Mouse (Mus musculus): ENCODE measurements around the gene Scamp2. TPM values are rescaled to one million over a fixed set of nuclear protein-coding genes. Genes with fewer than 3 reads are reported as not detected.
A peak's percentile ranks its signal among the peaks of the same experiment; 100 is the strongest.

Scamp2 gene
- total RNA-seq, 2 experiments from 2014 or later, result 24.6 to 24.8 TPM

DNA sequence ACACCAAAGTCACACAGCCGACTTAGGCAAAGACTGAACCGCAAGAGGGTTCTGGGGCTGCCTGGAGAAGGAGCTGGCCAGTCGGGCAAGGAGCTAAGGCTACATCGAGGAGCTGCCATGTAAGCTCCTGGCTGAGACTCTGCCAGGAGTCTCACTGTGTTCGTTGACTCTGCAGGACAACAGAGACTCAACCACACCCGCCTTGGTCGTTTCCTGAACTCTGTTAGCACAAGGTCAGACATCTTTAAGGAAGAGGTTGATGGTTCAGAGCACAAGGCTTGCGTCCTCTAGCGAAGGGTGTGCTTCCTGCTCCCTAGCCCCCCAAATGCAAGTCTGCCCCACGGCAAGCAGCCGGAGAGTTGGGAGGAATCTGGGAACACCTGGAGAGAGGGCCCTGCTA, 12.9 kb upstream of the Scamp2 start:
- DNase-seq (ENCODE audit: low spot score), result no peak
- intact Hi-C loops (cut with DNase I), result no loop called here

DNA sequence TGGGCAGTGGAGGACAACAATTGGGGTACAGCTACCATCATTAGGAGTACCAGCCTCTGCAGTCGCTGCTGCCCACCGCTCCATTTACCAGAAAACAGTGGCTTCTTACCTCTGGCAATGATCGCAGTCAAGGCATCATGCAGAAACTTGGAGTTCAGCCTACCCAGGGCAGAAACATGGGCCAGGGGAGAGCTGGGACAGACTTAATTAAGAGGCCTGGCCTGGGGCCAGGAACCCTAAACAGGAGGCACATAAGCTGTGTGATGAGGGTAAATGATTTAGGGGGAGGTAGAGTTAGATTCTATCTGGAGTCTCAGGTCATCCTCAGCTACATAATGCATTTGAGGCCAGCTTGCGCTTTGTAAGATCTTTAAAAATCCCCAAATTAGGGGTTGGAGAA, 11.6 kb upstream of the Scamp2 start:
- intact Hi-C loops (cut with DNase I), result no loop called here
- no peak for DNase-seq (ENCODE audit: low spot score)

DNA sequence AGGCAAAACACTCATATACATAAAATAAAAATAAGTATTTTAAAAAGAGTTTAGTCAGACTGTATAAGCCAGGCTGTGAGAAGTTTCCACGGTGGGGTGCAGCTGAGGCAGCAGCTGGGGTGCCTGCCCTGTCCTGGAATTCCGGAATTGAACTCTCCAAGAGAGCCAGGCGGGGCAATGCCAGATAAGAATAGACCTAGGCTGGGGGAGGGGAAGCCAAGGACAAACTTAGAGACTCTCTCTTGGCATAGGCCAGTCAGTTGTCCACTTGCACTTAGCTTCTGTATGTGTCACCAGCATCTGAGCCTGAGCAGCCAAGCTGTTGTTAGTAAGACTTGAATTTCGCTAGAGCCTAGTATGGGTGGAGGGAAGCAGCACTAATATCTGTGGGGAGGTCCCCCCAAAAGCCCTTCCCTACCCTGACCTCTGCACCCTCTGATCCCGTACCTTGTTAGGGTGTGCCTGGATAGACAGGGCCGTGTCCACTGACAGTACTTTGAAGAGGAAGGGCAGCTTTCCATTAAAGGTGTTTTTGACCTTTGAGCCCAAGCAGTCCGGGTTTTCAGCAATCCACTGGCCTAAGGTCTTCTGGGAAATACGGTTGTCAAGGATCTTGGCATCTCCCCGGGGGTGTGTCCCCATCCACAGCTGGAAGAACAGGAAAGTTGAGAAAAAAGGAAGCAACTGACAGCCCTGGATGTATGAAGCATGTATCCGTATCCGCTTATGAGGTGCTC, 10.4 kb upstream of the Scamp2 start:
- no peak for DNase-seq (ENCODE audit: low spot score)
- intact Hi-C loops (cut with DNase I), result no loop called here

DNA sequence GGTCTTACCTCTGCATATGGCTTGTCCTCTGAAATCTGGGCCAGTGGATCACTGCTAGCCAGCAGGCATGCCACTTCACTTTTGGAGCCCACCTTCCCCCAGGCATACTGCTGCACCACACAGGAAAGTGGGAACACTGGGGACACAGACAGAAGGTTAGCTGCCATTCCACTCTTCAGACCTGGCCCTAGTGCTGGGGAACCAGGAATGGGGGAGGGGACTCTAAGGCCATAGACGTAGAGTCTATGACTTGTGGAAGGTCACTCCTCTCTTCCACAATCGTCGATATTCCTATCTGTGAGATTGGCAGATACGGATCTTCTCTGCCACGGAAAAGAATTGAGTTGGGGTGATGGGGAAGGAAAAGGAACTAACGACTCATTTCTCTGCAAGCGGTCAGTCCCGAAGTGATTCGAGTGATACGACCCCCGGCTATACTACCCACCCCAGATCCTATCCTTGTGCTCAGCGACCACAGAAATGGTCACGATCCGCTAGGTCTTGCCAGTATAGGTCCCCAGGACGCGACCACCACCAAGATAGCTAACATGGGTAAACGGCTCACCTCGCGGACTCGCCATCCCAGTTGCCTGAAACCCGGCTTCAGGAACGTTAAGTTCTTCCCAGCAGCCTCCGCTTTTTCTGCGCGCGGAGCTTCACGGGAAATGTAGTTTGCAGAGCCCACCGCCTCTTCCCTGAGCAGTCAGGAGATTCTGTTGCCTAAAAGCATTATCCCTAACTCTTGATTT, 8.4 kb upstream of the Scamp2 start, which contains the start of gene Mpi:
Gene Mpi (minus strand): TSS at position 625 of the 749 bp plus-strand sequence.
- DNase-seq (ENCODE audit: low spot score), result peak; percentile 27
- intact Hi-C loops (cut with DNase I), result no loop called here

DNA sequence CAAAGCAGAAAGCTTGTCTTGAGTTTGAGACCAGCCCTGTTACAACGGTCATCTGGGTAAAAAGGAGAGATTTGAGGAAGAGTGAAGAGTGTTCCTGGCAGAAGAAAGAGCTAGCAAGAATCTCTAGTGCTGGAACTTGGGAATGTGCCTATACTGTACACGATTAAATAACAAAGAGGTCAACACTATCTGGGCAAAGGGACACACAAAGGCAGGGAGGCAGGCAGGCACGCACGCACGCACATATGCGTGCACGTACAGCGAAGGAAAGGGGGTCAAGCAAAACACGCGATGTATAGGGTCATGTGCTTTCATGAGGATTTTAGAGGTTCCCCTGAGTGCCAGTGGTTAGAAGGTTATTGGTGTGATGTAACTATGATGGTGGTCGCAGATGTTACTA, 7.6 kb upstream of the Scamp2 start:
- no peak for DNase-seq (ENCODE audit: low spot score)
- intact Hi-C loops (cut with DNase I), result no loop called here

DNA sequence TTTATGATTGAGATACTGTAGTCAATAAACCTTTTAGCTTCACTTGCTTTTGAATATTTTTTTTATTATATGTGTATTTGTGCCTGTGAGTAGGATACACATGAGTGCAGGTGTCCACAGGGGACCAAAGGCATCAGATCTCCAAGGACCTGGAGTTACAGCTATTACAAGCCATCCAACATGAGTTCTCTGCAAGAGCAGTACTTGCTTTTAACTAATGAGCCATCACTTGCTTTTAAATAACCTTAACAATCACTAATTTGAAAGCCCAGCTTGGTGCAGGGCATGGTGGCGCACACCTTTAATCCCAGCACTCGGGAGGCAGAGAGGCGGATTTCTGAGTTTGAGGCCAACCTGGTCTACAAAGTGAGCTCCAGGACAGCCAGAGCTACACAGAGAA, 6.0 kb upstream of the Scamp2 start:
- no peak for DNase-seq (ENCODE audit: low spot score)
- intact Hi-C loops (cut with DNase I), result no loop called here

DNA sequence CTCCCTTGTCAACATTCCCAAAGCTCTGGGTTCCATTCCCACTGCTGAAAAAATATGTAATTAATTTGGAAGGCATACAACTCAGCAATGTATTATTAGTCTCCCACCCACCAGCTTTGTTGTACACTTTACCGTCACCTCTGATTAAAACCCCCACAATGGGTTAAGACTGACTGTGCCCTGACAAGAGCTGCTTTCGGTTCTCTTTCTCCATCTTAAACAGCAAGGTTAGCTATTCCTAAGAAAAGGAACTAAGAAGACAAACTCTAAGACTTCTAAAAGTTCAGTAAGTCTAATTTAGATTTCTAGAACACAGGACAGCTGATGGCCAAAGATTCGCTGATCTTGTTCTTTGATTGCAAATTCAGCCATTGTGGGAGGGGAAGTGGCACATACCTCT, 3.5 kb upstream of the Scamp2 start:
- intact Hi-C loops (cut with DNase I), result no loop called here
- no peak for DNase-seq (ENCODE audit: low spot score)

DNA sequence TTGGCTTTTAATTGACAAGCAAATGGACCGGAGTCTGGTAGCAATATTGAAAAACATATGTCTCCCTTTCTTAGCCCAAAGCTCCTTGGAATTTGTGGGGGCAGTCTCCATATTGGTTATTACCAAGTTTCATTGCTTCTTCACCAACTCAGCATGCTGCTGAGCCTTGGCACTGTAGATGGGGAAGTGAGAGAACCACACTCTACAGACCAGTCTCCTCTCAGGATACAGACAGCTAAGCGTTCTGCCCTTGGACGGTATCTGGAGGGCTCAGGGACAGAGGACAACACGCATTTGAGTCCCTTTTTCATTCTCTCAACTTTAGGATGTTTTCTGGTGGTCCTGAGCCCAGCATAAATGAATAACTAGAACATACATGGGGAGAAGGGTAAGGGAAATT, 2.1 kb upstream of the Scamp2 start:
- no peak for DNase-seq (ENCODE audit: low spot score)
- intact Hi-C loops (cut with DNase I), result no loop called here

DNA sequence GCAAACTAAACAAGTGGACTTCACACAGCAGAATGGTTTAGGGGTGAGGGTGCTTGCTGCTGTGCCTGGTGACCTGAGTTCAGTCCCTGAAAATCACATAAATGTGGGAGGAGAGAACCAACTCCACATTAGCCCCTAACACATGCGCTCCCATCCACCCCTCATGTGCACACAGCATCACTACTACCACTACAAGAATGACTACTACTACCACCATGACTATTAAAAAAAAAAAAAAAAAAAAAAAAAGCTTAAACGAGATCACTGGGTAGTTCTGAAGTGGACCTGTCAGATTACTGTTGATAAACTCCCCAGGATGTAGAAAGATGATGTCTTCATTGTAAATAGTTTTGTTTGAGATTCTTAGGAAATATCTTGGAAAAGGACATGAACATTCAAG, 1.2 kb upstream of the Scamp2 start:
- DNase-seq (ENCODE audit: low spot score), result no peak
- intact Hi-C loops (cut with DNase I), result no loop called here

DNA sequence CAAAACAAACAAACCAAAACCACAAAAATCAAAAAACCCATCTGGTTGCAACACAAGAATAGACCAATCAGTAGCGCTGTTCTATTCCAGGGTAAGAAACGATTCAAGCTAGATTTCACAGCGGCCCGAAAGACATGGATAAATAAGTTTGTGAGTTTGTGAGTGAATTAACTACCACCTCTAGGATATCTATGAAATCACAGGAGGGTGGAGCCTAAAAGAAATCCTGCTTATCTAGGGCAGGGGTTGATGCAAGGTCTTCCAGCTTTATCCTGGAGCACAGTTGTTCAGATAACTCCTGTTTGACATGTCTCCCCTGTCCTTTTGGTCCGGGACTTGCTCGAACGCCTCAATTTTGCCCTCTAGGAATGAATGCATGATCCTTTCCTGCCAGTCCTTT, 480 bp upstream of the Scamp2 start:
- intact Hi-C loops (cut with DNase I), result no loop called here
- DNase-seq (ENCODE audit: low spot score), result no peak

DNA sequence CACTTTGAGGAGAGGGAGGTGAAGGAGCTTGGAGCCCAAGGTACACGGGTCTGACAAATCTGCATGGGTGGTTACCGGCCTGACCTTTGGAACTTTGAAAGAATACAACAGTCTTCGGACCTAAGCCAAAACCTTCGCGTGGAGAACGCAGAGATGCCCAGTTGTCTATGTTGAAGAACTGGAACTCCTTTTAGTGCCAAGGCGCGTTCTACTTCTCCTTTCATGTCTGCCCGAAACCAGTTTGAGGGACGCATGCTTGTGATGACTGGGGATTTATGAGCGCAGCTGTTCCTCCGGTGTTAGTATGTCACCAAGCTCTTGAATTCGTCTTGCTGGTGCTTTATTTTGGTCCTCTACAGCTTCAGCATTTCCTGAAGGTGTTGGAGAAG, 962 bp downstream of the Scamp2 start:
- DNase-seq (ENCODE audit: low spot score), result no peak
- intact Hi-C loops (cut with DNase I), result no loop called here

DNA sequence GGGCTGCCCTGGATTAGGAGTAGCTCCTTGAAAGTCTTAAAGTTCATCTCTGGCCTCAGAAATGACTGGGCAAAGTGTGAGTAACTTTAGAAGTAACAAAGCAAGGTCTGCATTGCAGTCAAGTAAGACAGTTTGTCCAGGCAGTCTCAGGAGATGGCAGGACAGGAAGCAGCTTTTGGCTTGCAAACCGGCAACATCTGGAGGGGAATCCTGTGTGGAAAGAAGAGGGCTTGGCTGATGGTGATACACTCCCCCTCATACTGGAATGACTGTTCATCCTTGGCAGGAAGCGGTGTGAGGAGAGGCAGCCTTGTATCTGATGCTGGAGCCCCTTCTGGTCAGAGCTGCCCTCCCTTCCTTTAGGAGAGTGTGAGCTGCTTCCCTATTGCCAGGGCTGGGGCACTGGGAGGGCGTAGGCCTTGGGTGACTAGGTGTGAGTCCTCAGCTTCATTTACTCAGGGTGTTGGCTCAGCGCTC, 2.2 kb downstream of the Scamp2 start:
- intact Hi-C loops (cut with DNase I), result no loop called here
- peak; percentile 42 for DNase-seq (ENCODE audit: low spot score)

DNA sequence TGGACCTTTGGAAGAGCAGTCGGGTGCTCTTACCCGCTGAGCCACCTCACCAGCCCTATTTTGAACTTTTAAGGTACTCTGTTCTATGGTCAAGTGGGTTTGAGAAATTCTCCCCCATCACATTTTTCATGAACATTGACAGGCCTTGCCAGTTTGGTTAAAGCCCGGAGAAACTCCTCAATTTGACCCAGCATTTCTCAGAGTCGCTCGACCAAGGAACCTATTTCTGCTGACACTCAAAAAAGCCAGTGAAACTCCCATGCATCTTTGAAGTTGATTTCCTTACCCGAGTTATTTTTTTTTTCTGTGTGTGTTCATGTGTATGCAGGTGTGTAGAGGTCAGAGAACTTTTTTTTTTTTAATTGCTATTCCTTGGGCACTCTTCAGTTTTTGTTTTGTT, 3.9 kb downstream of the Scamp2 start:
- no peak for DNase-seq (ENCODE audit: low spot score)
- intact Hi-C loops (cut with DNase I), result no loop called here

DNA sequence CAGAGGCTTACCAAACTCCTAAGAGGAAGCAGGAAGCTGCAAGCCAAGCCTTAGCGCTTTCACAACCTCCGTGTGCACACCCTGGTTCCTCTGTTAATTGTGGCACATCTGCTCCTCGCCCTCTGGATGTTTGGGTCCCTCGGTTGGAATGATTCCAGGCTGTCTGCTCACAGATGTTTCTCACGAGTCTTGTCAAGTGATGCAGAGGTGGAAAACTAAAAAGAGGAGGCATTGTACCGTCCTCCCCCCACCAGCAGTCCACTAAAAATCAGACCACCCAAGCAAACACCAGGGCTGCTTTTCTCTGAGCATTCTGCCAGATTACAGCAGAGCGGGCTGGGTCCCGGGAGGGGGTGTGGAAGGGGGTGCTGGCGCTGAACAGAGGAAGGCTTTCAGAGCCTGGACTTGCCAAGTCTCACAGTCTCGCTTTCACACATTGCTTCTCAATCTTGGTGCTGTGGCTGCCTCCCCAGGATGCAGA, 5.0 kb downstream of the Scamp2 start:
- peak; percentile 51 for DNase-seq (ENCODE audit: low spot score)
- intact Hi-C loops (cut with DNase I), result no loop called here

DNA sequence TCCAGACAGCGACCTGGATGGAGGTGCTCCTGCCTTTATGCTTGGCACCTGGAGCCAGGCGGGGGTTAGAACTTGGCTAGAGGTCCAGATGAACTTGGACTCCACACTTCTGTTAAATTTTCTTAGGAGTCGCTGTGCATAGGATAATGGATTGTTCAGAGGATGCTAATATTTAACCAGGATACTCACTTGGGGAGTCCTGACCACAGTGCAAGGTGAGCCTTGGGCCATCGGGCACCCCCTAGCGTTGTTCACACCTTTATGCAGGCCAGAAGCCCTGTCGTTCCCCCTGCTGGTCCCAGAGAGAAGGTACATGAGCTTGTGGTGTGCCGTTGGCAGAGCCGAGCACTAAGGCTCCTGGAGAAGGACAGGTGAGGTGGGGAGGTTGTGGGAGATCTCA, 6.1 kb downstream of the Scamp2 start:
- intact Hi-C loops (cut with DNase I), result no loop called here
- DNase-seq (ENCODE audit: low spot score), result no peak

DNA sequence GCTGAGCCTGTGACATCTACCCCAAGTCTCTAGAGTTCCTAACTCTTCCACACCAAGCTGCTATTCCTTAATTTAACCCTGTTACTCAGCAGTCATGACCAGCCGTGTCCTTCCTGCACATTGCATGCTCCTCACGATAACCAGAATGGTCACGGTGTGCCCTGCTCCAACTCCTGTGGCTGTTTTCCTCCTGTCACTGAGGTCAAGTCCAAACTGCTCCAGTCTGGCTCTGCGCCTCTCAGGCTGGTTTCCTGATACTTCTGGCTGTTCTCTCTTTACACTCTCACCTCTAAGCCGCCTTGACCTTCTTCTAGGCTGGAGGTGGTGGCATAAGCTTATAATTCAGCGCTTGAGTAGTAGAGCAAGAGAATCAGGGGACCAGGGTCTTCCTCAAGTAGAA, 7.8 kb downstream of the Scamp2 start:
- intact Hi-C loops (cut with DNase I), result no loop called here
- DNase-seq (ENCODE audit: low spot score), result no peak

DNA sequence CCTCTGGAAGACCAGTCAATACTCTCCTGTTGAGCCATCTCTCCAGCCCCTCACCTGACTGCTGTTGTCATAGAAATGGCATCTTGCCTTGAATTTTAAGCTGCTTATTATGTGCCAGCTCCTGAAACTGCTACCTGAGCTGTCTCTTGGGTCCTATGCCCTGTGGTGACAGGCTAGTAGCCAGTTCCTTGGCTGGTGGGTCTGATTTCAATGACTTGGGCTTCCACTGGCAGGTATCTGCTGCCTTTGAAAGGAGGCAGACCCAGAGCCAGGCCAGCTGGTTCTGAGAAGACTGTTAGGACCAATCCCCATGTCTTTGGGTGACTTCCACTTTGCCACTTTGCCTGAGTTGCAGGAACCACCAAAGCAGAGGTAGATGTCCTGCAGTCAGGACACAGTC, 13.7 kb downstream of the Scamp2 start:
- DNase-seq (ENCODE audit: low spot score), result no peak
- intact Hi-C loops (cut with DNase I), result no loop called here

DNA sequence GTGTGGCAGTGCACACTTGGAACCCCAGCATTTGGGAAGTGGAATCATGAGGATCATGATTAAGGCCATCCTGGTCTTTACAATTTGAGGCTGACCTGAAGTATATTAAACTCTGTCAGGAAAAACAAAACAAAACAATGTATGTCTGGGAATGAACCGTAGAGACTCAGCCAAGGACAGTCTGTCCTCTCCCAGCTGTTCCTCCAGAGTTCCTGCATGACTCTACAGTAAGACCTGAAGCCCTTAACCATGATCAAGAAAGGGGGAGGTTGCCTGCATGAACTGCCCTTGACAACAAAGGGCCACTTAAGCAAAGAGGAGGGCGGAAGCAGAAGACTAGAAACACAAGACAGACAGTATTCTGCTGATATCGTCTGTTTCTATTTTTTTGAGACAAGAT, 14.8 kb downstream of the Scamp2 start:
- DNase-seq (ENCODE audit: low spot score), result no peak
- intact Hi-C loops (cut with DNase I), result no loop called here

DNA sequence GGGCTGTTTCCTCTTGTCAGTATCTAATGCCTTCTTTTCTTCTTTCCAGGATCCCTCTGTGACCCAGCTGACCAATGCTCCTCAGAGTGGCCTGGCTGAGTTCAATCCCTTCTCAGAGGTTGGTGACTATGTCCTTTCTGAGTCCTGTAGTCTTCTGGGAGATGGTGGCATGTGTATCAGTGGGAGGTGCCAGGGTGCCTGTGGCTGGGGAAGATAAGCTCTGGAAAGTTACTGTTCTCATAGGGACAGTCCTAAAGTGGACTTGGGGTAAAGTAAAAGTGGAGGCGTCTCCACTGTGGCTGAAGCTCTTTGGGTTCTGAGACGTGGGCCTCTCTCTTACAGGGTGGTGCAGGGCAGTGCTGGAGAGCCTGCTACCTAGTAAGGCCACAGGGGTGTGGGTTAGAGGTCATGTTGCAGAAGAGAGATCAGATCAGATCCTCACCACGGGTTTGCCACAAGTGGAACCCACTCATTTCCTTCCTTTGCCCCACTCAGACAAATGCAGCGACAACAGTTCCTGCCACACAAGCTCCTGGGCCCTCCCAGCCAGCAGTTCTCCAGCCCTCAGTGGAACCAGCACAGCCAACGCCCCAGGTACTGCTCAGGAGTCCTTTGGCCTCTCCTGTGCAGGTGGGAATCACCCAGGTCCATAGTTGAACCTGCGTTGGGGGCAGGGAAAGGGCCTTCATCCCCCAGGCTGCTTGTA, 16.6 kb downstream of the Scamp2 start:
- no peak for DNase-seq (ENCODE audit: low spot score)
- intact Hi-C loops (cut with DNase I), result no loop called here

DNA sequence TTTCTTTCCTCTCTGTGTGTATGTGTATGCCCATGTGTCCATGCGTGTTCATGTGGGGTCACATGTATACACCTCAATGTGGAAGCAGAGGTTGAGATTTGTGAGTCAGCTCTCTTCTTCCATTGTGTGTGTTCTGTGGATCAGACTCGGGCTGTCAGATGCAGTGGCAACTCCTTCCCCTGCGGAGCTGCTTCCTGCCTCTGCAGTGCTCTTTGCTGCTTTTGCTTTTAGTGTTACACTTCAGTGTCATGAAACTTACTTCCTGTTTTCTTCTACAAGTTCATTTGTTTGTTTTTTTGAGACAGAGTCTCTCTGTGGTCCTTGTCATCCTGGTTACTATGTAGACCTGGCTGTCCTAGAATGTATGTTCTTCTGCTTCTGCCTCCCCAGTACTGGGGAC, 24.2 kb downstream of the Scamp2 start:
- no peak for DNase-seq (ENCODE audit: low spot score)
- intact Hi-C loops (cut with DNase I), result loop anchor here (5.0 kb wide), 1 partner anchor 43 kb away; no protein-coding TSS in a partner anchor
